Mouse (Mus musculus) olfactory bulb, adult 2 months (tissue): Measurements from ENCODE around the gene Ticrr.

Source experiments
- CTCF ChIP-seq: fragments of 200-500 bp; IDR thresholded peaks from 2 replicates; pipeline ENCODE4 v1.5.1; 2012; ENCODE audit warnings: low read depth, mild to moderate bottlenecking, low read length, moderate library complexity; ENCODE audit not compliant: insufficient read depth
- POLR2A ChIP-seq: fragments of 200-500 bp; IDR thresholded peaks from 2 replicates; pipeline ENCODE4 v1.6.1; 2012; ENCODE audit warnings: mild to moderate bottlenecking, low read depth, low read length, moderate library complexity; ENCODE audit not compliant: insufficient read depth

- TF ChIP-seq POLR2A (no peak), CTCF (no peak)
Measured at GRCm38 (mm10) chr7:79710831-79711230, 50.8 kb downstream of the Ticrr start.
